Mouse (Mus musculus): ENCODE data around the gene Ctsk. TPM values are rescaled to one million over a fixed set of nuclear protein-coding genes. Genes with fewer than 3 reads are reported as not detected.

Ctsk gene
- 14.2 and 15.1 TPM in 2 replicates for polyA plus RNA-seq (2016; fragmentation: Nextera tagmentation; extraction: Ambion mirVana)

DNA sequence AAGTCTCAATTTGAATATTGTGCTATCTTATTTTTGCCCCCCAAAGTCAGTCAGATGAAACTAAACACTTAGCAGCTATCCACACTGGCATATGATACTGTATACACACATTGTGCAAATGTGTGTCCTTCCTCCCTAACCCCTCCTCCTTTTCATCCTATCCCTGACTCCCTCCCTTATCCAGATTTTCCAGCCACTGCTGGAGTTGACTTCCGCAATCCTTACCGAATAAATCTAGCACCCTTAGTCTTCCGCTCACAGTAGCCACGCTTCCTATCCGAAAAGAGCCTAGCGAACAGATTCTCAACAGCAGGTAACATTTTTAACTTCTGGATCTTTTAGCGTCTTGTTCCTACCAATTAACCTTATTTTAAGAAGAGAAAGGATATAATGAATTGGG is at the start of gene Ctsk:
Ctsk (plus strand) TSS at position 233 of the 400 bp plus-strand sequence.
- peaks cover 37% of the 10 kb centered on the region for H3K36me3 ChIP-seq
- H3K4me2 ChIP-seq: peak within 1 kb of the TSS; percentile 57
- no peak for ATAC-seq (ENCODE audit: insufficient number of reproducible peaks, low FRiP score)
- no peaks in the 10 kb centered on the region for H3K27me3 ChIP-seq (replicated peaks)
- peak within 1 kb of the TSS; percentile 28; the same call in 1 of the 2 replicates for H3K9ac ChIP-seq
- peaks cover 23% of the 10 kb centered on the region for H3K4me1 ChIP-seq (replicated peaks)
- H3K9me3 ChIP-seq (replicated peaks): no peaks in the 10 kb centered on the region
- peak within 1 kb of the TSS; percentile 38 for H3K4me3 ChIP-seq
- peak within 1 kb of the TSS; percentile 62 for H3K27ac ChIP-seq (ENCODE audit: poor library complexity, severe bottlenecking)
- 63% methylated on average over 7 of the region's 7 CpGs for WGBS

DNA sequence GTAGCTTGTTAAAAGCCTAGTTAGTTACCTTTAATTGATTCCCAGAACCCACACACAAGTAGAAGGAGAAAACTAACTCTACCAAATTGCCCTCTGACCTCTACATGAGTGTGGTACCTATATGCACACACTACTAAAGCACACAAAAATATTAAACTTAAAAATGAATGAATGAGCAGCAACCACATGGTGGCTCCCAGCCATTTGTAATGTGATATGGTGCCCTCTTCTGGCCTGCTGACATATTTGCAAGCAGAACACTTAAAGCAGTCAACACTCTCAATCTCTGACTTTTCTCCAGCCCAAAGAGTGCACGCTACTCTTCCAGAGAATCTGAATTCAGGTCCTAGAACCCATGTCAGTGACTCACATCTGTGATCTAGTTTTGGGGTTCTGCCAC is 48.6 kb upstream of the Ctsk start:
- Histone ChIP-seq H3K9ac (no peak overlapping the region), H3K27ac (ENCODE audit: poor library complexity, severe bottlenecking) (no peak overlapping the region), H3K36me3 (peaks cover 42% of the 10 kb centered on the region), H3K9me3 (replicated peaks) (no peaks in the 10 kb centered on the region), H3K27me3 (replicated peaks) (no peaks in the 10 kb centered on the region), H3K4me2 (no peak overlapping the region), H3K4me3 (no peak overlapping the region), H3K4me1 (replicated peaks) (peaks cover 13% of the 10 kb centered on the region)
- WGBS: 35% methylated on average over 1 of the region's 1 CpGs
- no peak for ATAC-seq (ENCODE audit: insufficient number of reproducible peaks, low FRiP score)

DNA sequence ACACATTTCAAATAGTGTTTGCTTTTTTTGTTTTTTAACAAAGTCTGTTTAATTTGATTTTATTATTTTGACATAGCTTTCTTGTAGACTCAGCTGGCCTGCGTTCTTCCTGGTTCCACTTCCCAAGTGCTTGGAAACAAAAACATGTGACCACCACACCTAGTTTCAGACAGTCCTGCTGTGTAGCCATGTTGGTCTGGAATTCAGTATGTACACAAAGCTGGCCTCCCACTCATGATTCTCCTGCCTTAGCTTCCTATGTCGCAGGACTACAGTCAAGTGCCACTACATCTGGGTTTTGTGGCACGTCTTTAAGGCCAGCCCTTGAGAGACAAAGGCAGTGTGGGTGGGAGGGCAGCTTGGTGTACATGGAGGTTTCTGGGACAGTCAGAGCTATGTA is 48.1 kb upstream of the Ctsk start:
- H3K9me3 ChIP-seq (replicated peaks): no peaks in the 10 kb centered on the region
- H3K36me3 ChIP-seq: peaks cover 42% of the 10 kb centered on the region
- H3K9ac ChIP-seq: no peak overlapping the region
- no peak overlapping the region for H3K4me3 ChIP-seq
- H3K4me2 ChIP-seq: no peak overlapping the region
- H3K27ac ChIP-seq (ENCODE audit: poor library complexity, severe bottlenecking): no peak overlapping the region
- peaks cover 12% of the 10 kb centered on the region for H3K4me1 ChIP-seq (replicated peaks)
- 93% methylated on average over 3 of the region's 3 CpGs for WGBS
- H3K27me3 ChIP-seq (replicated peaks): no peaks in the 10 kb centered on the region
- no peak for ATAC-seq (ENCODE audit: insufficient number of reproducible peaks, low FRiP score)

DNA sequence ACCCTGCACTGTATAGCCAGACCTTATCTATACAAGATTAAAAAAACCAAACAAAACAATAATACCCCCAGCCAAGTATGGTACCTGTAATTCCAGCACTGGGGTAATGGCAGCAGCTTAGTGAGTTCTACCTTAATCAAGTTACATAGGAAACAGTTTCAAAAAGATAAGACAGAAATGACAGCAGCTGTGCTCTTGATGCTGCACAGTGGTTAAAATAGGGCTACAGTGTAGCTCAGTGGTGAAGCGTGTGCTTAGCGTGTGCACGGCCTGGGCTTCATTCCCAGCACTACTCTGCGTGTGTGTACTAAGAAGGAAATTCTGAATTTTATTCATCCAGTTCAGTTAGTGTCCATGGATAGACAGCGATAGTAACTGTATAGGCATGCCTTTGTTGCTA is 42.7 kb upstream of the Ctsk start:
- Histone ChIP-seq H3K9ac (no peak overlapping the region), H3K4me3 (no peak overlapping the region), H3K4me1 (replicated peaks) (peaks cover 11% of the 10 kb centered on the region), H3K27ac (ENCODE audit: poor library complexity, severe bottlenecking) (no peak overlapping the region), H3K9me3 (replicated peaks) (no peaks in the 10 kb centered on the region), H3K36me3 (peaks cover 42% of the 10 kb centered on the region), H3K4me2 (no peak overlapping the region), H3K27me3 (replicated peaks) (no peaks in the 10 kb centered on the region)
- ATAC-seq (ENCODE audit: insufficient number of reproducible peaks, low FRiP score): no peak
- WGBS: 98% methylated on average over 5 of the region's 5 CpGs

DNA sequence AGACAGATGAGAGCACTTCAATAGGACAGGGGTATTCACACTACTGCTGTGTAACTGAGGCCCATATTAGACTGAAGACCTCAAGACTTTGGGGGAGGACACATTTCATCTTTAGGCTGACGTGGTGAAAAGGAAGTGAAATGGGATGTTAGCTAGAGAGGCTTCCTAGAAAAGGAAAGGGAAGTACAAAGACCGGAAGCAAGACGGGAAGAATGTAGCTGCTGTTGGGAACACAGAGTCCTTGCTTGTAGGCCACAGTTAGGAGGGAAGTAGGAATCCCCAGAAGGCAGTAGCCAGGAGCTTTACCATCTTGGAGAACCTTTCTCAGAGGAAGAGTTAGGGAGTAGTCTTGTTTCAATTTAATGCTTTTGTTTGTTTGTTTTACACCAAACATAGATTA is 41.3 kb upstream of the Ctsk start:
- Histone ChIP-seq H3K9me3 (replicated peaks) (no peaks in the 10 kb centered on the region), H3K36me3 (peaks cover 45% of the 10 kb centered on the region), H3K4me1 (replicated peaks) (0 out of 2 replicates have a peak, but pooled peaks cover 3% of the 10 kb centered on the region), H3K4me2 (no peak overlapping the region), H3K9ac (no peak overlapping the region), H3K27ac (ENCODE audit: poor library complexity, severe bottlenecking) (no peak overlapping the region), H3K4me3 (no peak overlapping the region), H3K27me3 (replicated peaks) (no peaks in the 10 kb centered on the region)
- 62% methylated on average over 3 of the region's 3 CpGs for WGBS
- no peak for ATAC-seq (ENCODE audit: insufficient number of reproducible peaks, low FRiP score)

DNA sequence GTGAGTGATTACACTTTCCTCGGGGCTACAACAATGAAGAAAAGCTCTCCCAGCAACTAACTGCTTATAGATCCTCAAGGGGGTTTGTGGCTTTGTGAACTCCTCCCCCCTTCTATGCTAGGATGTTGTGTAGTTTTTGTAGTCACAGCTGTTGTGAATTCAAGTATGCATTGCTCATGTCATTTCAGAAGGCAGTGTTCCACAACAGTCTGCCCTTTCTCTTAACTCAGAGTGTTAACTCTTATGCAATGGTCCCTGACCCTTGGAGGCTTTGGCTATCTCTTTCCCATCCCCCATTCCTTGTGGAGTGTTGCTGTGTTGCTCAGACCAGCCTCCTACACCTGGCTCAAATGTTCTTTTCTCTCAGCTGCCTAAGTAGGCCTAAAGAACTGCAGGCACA is 39.7 kb upstream of the Ctsk start:
- ATAC-seq (ENCODE audit: insufficient number of reproducible peaks, low FRiP score): no peak
- Histone ChIP-seq H3K4me2 (no peak overlapping the region), H3K9me3 (replicated peaks) (no peaks in the 10 kb centered on the region), H3K27me3 (replicated peaks) (no peaks in the 10 kb centered on the region), H3K36me3 (peaks cover 41% of the 10 kb centered on the region), H3K27ac (ENCODE audit: poor library complexity, severe bottlenecking) (no peak overlapping the region), H3K9ac (no peak overlapping the region), H3K4me1 (replicated peaks) (0 out of 2 replicates have a peak, but pooled peaks cover 3% of the 10 kb centered on the region), H3K4me3 (no peak overlapping the region)
- 82% methylated on average over 1 of the region's 1 CpGs for WGBS

DNA sequence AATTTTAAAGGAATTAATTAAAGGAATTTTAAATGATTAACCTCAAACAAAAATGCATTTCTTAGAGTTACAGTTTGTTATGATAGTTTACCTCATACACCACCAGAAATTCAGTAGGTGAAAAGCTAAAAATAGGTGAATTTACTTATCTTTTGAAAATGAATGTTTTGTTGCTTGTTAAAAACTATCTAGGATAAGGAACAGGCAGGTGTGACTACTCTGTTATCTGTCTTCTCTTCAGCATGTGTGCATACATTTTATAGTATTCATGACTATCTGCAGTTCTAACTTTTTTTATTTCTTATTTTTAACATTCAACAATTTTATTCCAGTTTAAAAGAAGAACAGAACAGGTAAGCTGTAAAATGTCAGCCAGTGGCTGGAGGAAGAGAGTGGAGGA is 35.2 kb upstream of the Ctsk start:
- Histone ChIP-seq H3K9me3 (replicated peaks) (no peaks in the 10 kb centered on the region), H3K9ac (no peak overlapping the region), H3K36me3 (peaks cover 49% of the 10 kb centered on the region), H3K4me1 (replicated peaks) (no peaks in the 10 kb centered on the region), H3K27me3 (replicated peaks) (no peaks in the 10 kb centered on the region), H3K4me2 (no peak overlapping the region), H3K27ac (ENCODE audit: poor library complexity, severe bottlenecking) (no peak overlapping the region), H3K4me3 (no peak overlapping the region)
- no peak for ATAC-seq (ENCODE audit: insufficient number of reproducible peaks, low FRiP score)

DNA sequence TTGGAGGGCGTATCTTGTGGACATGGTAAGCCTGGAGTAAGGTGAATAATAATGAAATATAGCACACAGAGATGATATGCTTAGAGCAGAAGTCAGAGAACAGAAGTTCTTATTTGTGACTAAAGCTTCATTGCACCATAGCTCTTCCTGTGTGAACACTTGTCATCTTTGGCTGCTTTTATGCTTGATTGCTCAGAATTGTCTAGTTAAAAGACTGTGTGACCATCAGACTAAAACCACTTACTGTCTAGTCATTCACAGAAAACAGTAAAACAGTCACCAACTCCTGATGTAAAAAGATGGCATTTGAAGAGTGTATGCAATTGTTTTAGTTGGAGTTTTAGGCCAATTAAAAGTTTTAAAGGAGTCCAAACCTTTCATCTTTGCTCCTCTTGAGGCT is 20.1 kb upstream of the Ctsk start:
- Histone ChIP-seq H3K9ac (no peak overlapping the region), H3K27ac (ENCODE audit: poor library complexity, severe bottlenecking) (no peak overlapping the region), H3K4me3 (no peak overlapping the region), H3K4me2 (no peak overlapping the region), H3K36me3 (peaks cover 66% of the 10 kb centered on the region), H3K27me3 (replicated peaks) (no peaks in the 10 kb centered on the region), H3K9me3 (replicated peaks) (no peaks in the 10 kb centered on the region), H3K4me1 (replicated peaks) (no peaks in the 10 kb centered on the region)
- 93% methylated on average over 1 of the region's 1 CpGs for WGBS
- no peak for ATAC-seq (ENCODE audit: insufficient number of reproducible peaks, low FRiP score)

DNA sequence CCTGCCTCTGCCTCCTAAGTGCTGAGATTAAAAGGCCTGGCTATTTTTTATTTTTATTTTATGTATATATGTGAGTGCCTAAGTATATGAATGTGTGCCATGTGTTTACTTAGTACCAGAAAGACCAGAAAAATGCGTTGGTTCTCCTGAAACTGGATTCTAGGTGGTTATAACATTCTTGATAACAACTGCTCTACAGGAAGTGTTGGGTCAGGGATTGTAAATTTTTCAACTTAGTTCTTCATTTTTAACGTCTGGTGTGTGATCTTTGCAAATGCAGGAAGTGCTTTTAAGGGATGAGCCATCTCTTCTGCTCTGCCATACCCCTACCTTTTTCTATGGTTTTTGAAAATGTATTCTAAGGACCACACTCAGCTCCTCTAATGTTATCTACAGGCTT is 12.6 kb upstream of the Ctsk start:
- Histone ChIP-seq H3K9ac (no peak overlapping the region), H3K4me3 (no peak overlapping the region), H3K9me3 (replicated peaks) (no peaks in the 10 kb centered on the region), H3K27me3 (replicated peaks) (no peaks in the 10 kb centered on the region), H3K27ac (ENCODE audit: poor library complexity, severe bottlenecking) (no peak overlapping the region), H3K4me2 (no peak overlapping the region), H3K36me3 (peaks cover 66% of the 10 kb centered on the region), H3K4me1 (replicated peaks) (no peaks in the 10 kb centered on the region)
- WGBS: 78% methylated on average over 2 of the region's 2 CpGs
- no peak for ATAC-seq (ENCODE audit: insufficient number of reproducible peaks, low FRiP score)

DNA sequence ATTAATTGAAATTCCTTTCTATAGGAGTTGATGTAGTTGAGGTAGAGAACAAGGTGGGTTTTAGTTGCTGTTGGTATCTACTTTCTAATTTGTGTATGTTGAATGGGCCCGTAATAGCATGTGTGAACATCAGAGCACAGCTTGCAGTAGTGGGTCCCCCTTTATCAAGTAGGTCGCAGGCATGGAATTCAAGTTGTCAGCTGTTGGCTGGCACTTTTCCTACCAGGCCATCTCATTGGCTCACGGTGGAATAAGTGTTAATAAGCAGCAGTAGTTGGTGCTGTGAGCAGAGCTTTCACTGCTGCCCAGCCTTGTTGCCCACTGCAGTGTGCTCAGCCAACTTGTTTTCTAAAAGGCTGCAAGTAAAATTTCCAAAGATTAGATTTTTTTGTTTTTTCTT is 10.4 kb upstream of the Ctsk start:
- WGBS: 66% methylated on average over 3 of the region's 3 CpGs
- no peak overlapping the region for H3K4me2 ChIP-seq
- no peaks in the 10 kb centered on the region for H3K27me3 ChIP-seq (replicated peaks)
- H3K9ac ChIP-seq: no peak overlapping the region
- peaks cover 69% of the 10 kb centered on the region for H3K36me3 ChIP-seq
- no peaks in the 10 kb centered on the region for H3K9me3 ChIP-seq (replicated peaks)
- no peak for ATAC-seq (ENCODE audit: insufficient number of reproducible peaks, low FRiP score)
- H3K4me3 ChIP-seq: no peak overlapping the region
- no peaks in the 10 kb centered on the region for H3K4me1 ChIP-seq (replicated peaks)
- H3K27ac ChIP-seq (ENCODE audit: poor library complexity, severe bottlenecking): no peak overlapping the region

DNA sequence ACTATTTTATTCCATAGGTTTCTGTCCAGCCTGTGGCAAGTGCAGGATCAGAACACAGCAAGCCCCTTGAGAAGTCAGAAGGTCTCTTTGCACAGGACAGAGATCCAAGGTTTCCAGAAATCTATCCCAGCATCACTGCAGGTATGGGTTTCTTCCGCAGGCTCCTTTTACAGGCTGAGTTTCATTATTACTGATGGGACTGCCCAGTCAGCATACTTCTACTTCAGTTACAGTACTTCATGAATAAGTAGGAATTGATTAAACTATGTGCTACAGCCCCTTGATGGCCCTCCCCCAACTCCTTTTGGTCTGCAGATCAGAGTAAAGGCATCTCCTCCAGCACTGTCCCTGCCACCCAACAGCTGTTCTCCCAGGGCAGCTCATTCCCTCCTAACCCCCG is 8.8 kb upstream of the Ctsk start:
- no peaks in the 10 kb centered on the region for H3K9me3 ChIP-seq (replicated peaks)
- H3K9ac ChIP-seq: no peak overlapping the region
- H3K27me3 ChIP-seq (replicated peaks): no peaks in the 10 kb centered on the region
- H3K4me3 ChIP-seq: no peak overlapping the region
- H3K36me3 ChIP-seq: peaks cover 74% of the 10 kb centered on the region
- no peak overlapping the region for H3K27ac ChIP-seq (ENCODE audit: poor library complexity, severe bottlenecking)
- ATAC-seq (ENCODE audit: insufficient number of reproducible peaks, low FRiP score): no peak
- no peak overlapping the region for H3K4me2 ChIP-seq
- WGBS: 94% methylated on average over 2 of the region's 2 CpGs
- H3K4me1 ChIP-seq (replicated peaks): no peaks in the 10 kb centered on the region

DNA sequence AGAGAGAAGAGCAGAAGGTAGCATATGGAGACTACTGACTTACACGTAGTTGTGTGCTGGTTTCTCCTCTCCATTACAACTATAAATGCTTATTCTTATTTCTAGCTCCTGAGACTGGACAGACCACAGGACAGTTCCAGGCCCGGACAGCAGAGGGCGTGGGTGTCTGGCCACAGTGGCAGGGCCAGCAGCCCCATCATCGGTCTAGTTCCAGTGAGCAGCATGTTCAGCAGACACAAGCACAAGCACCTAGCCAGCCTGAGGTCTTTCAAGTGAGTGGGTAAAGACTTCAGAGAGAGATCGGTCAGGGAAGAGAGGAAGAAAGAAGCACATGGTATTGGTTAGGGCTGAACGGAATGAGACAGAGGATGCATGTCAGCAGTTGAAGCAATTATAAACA is 4.7 kb upstream of the Ctsk start:
- 63% methylated on average over 6 of the region's 6 CpGs for WGBS
- Histone ChIP-seq H3K9me3 (replicated peaks) (no peaks in the 10 kb centered on the region), H3K4me3 (no peak overlapping the region), H3K27me3 (replicated peaks) (no peaks in the 10 kb centered on the region), H3K4me2 (no peak overlapping the region), H3K27ac (ENCODE audit: poor library complexity, severe bottlenecking) (no peak overlapping the region), H3K9ac (no peak overlapping the region), H3K4me1 (replicated peaks) (peaks cover 14% of the 10 kb centered on the region), H3K36me3 (peaks cover 61% of the 10 kb centered on the region)
- ATAC-seq (ENCODE audit: insufficient number of reproducible peaks, low FRiP score): no peak
